Mouse (Mus musculus): ENCODE data around the gene Col17a1. TPM values are rescaled to one million over a fixed set of nuclear protein-coding genes. Genes with fewer than 3 reads are reported as not detected.
A peak's percentile ranks its signal among the peaks of the same experiment; 100 is the strongest.

The Col17a1 gene
- polyA plus RNA-seq, 1 experiment from 2014 or later = 10.3 TPM

GRCm38 (mm10) chr19:47716144-47716543 lies 24.2 kb upstream of the Col17a1 start:
- Histone ChIP-seq H3K4me2 (replicated peaks; ENCODE audit: low read depth, low read length) (no peak overlapping the region), H3K27ac (ENCODE audit: low read length) (no peak overlapping the region), H3K4me3 (ENCODE audit: low read depth, low read length) (no peak overlapping the region), H3K27me3 (ENCODE audit: control insufficient read depth, insufficient read depth, low read length) (no peaks in the 10 kb centered on the region), H3K9me3 (ENCODE audit: control insufficient read depth, low read depth, low read length) (no peaks in the 10 kb centered on the region), H3K36me3 (ENCODE audit: control insufficient read depth, insufficient read depth, low read length) (no peaks in the 10 kb centered on the region), H3K4me1 (ENCODE audit: control insufficient read depth, insufficient read depth, low read length) (no peaks in the 10 kb centered on the region), H3K9ac (replicated peaks; ENCODE audit: low read depth, low read length) (no peak overlapping the region)
- 63% methylated on average over 2 of the region's 2 CpGs for WGBS
- ATAC-seq (ENCODE audit: insufficient number of reproducible peaks, insufficient read depth, low FRiP score, low read depth) = no peak

DNA sequence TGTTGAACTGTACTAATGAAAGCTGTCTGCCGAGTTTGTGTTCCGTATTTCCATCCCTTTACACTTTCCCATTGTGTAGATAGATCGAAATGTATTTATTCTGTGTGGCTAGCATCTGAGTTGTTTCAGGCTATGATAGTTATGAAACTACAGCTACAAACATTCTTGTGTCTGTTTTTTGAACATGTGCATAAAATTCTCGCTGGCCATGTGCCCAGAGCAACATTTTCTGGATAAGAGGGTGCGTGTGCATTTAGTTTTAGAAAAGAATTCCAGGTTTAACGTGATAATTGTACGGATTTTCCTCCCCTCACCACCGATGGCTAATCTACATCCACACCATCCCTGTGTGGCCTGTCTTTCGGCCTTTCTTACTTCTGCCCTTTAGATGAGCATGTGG lies 21.6 kb upstream of the Col17a1 start:
- no peaks in the 10 kb centered on the region for H3K9me3 ChIP-seq (ENCODE audit: control insufficient read depth, low read depth, low read length)
- no peaks in the 10 kb centered on the region for H3K27me3 ChIP-seq (ENCODE audit: control insufficient read depth, insufficient read depth, low read length)
- no peak for ATAC-seq (ENCODE audit: insufficient number of reproducible peaks, insufficient read depth, low FRiP score, low read depth)
- H3K36me3 ChIP-seq (ENCODE audit: control insufficient read depth, insufficient read depth, low read length) = no peaks in the 10 kb centered on the region
- no peak overlapping the region for H3K9ac ChIP-seq (replicated peaks; ENCODE audit: low read depth, low read length)
- H3K4me3 ChIP-seq (ENCODE audit: low read depth, low read length) = no peak overlapping the region
- peak overlapping the region; percentile 27; the same call in 1 of the 2 replicates for H3K27ac ChIP-seq (ENCODE audit: low read length)
- H3K4me1 ChIP-seq (ENCODE audit: control insufficient read depth, insufficient read depth, low read length) = no peaks in the 10 kb centered on the region
- H3K4me2 ChIP-seq (replicated peaks; ENCODE audit: low read depth, low read length) = no peak overlapping the region
- 69% methylated on average over 9 of the region's 9 CpGs for WGBS

DNA sequence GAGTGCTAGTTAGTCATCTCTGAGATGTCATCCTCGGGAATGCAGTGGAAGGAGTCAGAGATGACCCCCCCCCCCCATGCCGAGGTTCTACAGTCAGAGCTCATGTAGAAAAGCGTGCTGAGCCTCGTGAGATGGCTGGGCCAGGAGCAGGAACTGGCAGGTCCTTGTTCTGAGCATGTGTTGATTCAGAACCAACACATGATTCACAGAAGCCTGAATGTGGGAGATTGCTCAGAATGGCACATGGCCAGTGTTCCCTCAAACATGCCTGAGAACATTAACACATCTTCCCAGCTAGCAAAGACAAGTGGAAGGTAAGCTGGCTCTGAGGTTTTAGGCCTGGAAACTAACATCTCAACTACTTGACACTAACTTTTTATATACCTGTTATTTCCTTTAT lies 18.5 kb upstream of the Col17a1 start:
- H3K27me3 ChIP-seq (ENCODE audit: control insufficient read depth, insufficient read depth, low read length) = no peaks in the 10 kb centered on the region
- H3K9me3 ChIP-seq (ENCODE audit: control insufficient read depth, low read depth, low read length) = no peaks in the 10 kb centered on the region
- H3K36me3 ChIP-seq (ENCODE audit: control insufficient read depth, insufficient read depth, low read length) = no peaks in the 10 kb centered on the region
- no peak for ATAC-seq (ENCODE audit: insufficient number of reproducible peaks, insufficient read depth, low FRiP score, low read depth)
- no peak overlapping the region for H3K4me2 ChIP-seq (replicated peaks; ENCODE audit: low read depth, low read length)
- no peak overlapping the region for H3K9ac ChIP-seq (replicated peaks; ENCODE audit: low read depth, low read length)
- WGBS = 72% methylated on average over 4 of the region's 4 CpGs
- H3K4me3 ChIP-seq (ENCODE audit: low read depth, low read length) = no peak overlapping the region
- no peak overlapping the region for H3K27ac ChIP-seq (ENCODE audit: low read length)
- H3K4me1 ChIP-seq (ENCODE audit: control insufficient read depth, insufficient read depth, low read length) = 0 out of 2 replicates have a peak, but pooled peaks cover under 1% of the 10 kb centered on the region

DNA sequence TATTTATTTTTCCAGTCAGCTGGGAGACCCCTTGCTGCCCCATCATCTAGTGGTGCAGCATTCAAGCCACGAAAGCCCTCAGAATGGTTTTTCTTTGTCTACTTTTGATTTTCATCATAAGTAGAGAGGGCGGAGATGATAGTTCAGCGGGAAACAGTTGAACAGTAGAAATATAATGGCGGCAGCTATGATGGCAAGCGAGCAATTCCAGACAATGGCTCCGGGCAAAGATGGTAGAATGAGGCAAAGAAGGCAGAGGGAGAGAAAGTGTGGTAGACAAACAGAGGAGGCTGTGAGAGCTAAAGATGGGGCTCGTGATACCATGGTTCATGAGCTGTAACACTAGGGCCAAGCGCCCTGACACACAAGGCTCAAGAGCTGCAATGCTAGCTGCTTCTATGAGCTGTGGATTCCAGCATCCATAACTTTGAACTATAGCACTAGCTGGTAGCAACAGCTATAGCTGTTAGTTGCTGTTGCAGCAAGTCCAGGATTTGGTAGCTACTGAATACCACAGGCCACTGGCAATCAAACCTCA lies 13.9 kb upstream of the Col17a1 start:
- WGBS = 87% methylated on average over 8 of the region's 8 CpGs
- 0 out of 2 replicates have a peak, but pooled peaks cover 5% of the 10 kb centered on the region for H3K4me1 ChIP-seq (ENCODE audit: control insufficient read depth, insufficient read depth, low read length)
- H3K4me2 ChIP-seq (replicated peaks; ENCODE audit: low read depth, low read length) = no peak overlapping the region
- no peaks in the 10 kb centered on the region for H3K36me3 ChIP-seq (ENCODE audit: control insufficient read depth, insufficient read depth, low read length)
- no peaks in the 10 kb centered on the region for H3K27me3 ChIP-seq (ENCODE audit: control insufficient read depth, insufficient read depth, low read length)
- no peak overlapping the region for H3K4me3 ChIP-seq (ENCODE audit: low read depth, low read length)
- no peak for ATAC-seq (ENCODE audit: insufficient number of reproducible peaks, insufficient read depth, low FRiP score, low read depth)
- H3K9me3 ChIP-seq (ENCODE audit: control insufficient read depth, low read depth, low read length) = no peaks in the 10 kb centered on the region
- H3K9ac ChIP-seq (replicated peaks; ENCODE audit: low read depth, low read length) = no peak overlapping the region
- H3K27ac ChIP-seq (ENCODE audit: low read length) = no peak overlapping the region

DNA sequence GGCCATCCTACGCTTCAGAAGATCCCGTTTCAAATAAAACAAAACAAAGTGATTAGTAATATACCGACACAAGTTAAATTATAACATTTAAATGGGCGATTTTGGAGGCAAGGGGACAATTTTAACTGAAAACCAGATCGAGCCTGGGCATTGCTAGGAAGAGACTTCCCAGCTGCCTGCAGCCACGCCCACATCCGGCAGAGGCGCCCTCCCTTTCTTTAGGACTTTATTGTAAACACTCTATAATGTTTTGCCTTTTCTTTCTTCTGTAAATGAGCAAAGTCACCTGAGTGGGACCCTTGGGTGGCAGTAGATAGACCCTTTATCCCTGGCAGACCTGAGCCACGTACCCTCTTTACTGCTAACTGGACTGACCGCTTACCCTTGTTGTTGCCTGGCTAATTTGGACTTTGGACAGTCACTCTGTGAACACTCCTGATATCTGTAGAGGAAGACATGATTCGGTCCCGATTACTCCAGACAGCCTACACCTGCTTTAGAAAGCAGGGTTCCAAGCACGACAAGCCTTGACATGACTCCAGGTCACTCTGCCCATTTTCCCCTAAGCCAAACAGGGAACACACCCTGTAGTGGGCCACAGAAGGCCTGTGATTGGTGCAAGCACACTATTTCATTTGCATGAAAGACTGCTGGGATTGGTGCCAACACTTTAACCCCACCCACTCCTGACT lies 13.3 kb upstream of the Col17a1 start:
- Histone ChIP-seq H3K4me1 (ENCODE audit: control insufficient read depth, insufficient read depth, low read length) (0 out of 2 replicates have a peak, but pooled peaks cover 5% of the 10 kb centered on the region), H3K9me3 (ENCODE audit: control insufficient read depth, low read depth, low read length) (no peaks in the 10 kb centered on the region), H3K27me3 (ENCODE audit: control insufficient read depth, insufficient read depth, low read length) (no peaks in the 10 kb centered on the region), H3K4me3 (ENCODE audit: low read depth, low read length) (no peak overlapping the region), H3K36me3 (ENCODE audit: control insufficient read depth, insufficient read depth, low read length) (no peaks in the 10 kb centered on the region), H3K4me2 (replicated peaks; ENCODE audit: low read depth, low read length) (no peak overlapping the region), H3K27ac (ENCODE audit: low read length) (no peak overlapping the region), H3K9ac (replicated peaks; ENCODE audit: low read depth, low read length) (no peak overlapping the region)
- 58% methylated on average over 13 of the region's 13 CpGs for WGBS
- no peak for ATAC-seq (ENCODE audit: insufficient number of reproducible peaks, insufficient read depth, low FRiP score, low read depth)

GRCm38 (mm10) chr19:47700509-47700908 lies 8.6 kb upstream of the Col17a1 start:
- WGBS = 76% methylated on average over 8 of the region's 8 CpGs
- Histone ChIP-seq H3K27me3 (ENCODE audit: control insufficient read depth, insufficient read depth, low read length) (no peaks in the 10 kb centered on the region), H3K9me3 (ENCODE audit: control insufficient read depth, low read depth, low read length) (no peaks in the 10 kb centered on the region), H3K36me3 (ENCODE audit: control insufficient read depth, insufficient read depth, low read length) (no peaks in the 10 kb centered on the region), H3K27ac (ENCODE audit: low read length) (peak overlapping the region; percentile 61; the same call in 1 of the 2 replicates), H3K4me2 (replicated peaks; ENCODE audit: low read depth, low read length) (no peak overlapping the region), H3K9ac (replicated peaks; ENCODE audit: low read depth, low read length) (no peak overlapping the region), H3K4me1 (ENCODE audit: control insufficient read depth, insufficient read depth, low read length) (0 out of 2 replicates have a peak, but pooled peaks cover 11% of the 10 kb centered on the region), H3K4me3 (ENCODE audit: low read depth, low read length) (no peak overlapping the region)
- ATAC-seq (ENCODE audit: insufficient number of reproducible peaks, insufficient read depth, low FRiP score, low read depth) = no peak

DNA sequence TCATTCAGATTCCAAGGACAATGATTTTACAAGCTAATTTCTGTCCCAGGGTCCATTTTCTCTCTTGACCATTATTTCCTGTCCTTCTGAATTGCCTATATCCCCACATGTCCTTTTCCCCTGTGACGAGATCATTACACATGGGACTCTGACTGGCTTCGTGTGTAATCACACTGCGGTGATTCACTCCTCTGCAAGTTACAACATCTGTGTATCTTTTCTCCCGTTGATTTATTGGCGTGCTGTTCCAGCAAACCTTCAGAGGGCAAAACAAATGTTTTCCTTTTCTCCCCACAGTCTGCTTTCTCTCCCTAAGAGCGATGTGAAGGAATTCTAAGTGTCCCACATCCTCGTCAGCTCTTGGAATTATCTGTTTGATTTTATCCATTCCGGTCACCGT lies 7.8 kb upstream of the Col17a1 start:
- no peak overlapping the region for H3K9ac ChIP-seq (replicated peaks; ENCODE audit: low read depth, low read length)
- no peak for ATAC-seq (ENCODE audit: insufficient number of reproducible peaks, insufficient read depth, low FRiP score, low read depth)
- 0 out of 2 replicates have a peak, but pooled peaks cover 6% of the 10 kb centered on the region for H3K4me1 ChIP-seq (ENCODE audit: control insufficient read depth, insufficient read depth, low read length)
- no peaks in the 10 kb centered on the region for H3K9me3 ChIP-seq (ENCODE audit: control insufficient read depth, low read depth, low read length)
- H3K27me3 ChIP-seq (ENCODE audit: control insufficient read depth, insufficient read depth, low read length) = no peaks in the 10 kb centered on the region
- no peaks in the 10 kb centered on the region for H3K36me3 ChIP-seq (ENCODE audit: control insufficient read depth, insufficient read depth, low read length)
- H3K4me2 ChIP-seq (replicated peaks; ENCODE audit: low read depth, low read length) = no peak overlapping the region
- 34% methylated on average over 9 of the region's 9 CpGs for WGBS
- no peak overlapping the region; the same call in 1 of the 2 replicates for H3K27ac ChIP-seq (ENCODE audit: low read length)
- H3K4me3 ChIP-seq (ENCODE audit: low read depth, low read length) = no peak overlapping the region

DNA sequence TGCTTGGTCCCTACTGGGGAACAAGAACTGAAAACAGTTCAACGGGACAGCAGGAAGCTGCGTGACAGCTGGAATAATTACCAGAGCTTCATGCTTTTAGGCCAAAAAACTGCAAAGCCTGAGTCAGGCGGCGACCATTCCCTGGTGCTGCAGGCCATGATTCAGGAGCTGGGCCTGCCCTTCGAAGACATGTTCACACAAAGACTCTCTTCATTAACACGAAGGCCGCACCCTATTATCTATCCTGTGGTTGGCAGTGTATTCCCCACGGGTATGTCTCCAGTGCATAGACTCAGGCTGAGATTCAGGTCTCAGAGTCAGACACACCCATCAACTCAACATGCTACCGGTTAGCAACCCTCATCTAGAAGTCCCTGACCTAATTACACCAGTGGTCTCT lies 6.4 kb upstream of the Col17a1 start:
- H3K27me3 ChIP-seq (ENCODE audit: control insufficient read depth, insufficient read depth, low read length) = no peaks in the 10 kb centered on the region
- no peak overlapping the region for H3K27ac ChIP-seq (ENCODE audit: low read length)
- 64% methylated on average over 9 of the region's 9 CpGs for WGBS
- no peak overlapping the region for H3K4me2 ChIP-seq (replicated peaks; ENCODE audit: low read depth, low read length)
- 0 out of 2 replicates have a peak, but pooled peaks cover 6% of the 10 kb centered on the region for H3K4me1 ChIP-seq (ENCODE audit: control insufficient read depth, insufficient read depth, low read length)
- no peak for ATAC-seq (ENCODE audit: insufficient number of reproducible peaks, insufficient read depth, low FRiP score, low read depth)
- no peaks in the 10 kb centered on the region for H3K36me3 ChIP-seq (ENCODE audit: control insufficient read depth, insufficient read depth, low read length)
- no peak overlapping the region for H3K9ac ChIP-seq (replicated peaks; ENCODE audit: low read depth, low read length)
- H3K9me3 ChIP-seq (ENCODE audit: control insufficient read depth, low read depth, low read length) = no peaks in the 10 kb centered on the region
- H3K4me3 ChIP-seq (ENCODE audit: low read depth, low read length) = no peak overlapping the region
